Mouse (Mus musculus) T-cell, adult 2 months (primary cell): ENCODE results near the gene Atg7.
"Not testable (repeated sequence)": the region's sequence is repeated elsewhere in the genome, so short reads cannot be mapped to it uniquely, and the experiment has no call there.

Source experiments
- DNase-seq: peaks from one replicate; pipeline ENCODE4 v3.0.0; 2022; ENCODE audit warnings: low spot score

Atg7 gene

GRCm38 (mm10) chr6:114882675-114883074, 239.8 kb downstream of the Atg7 start:
- no peak for DNase-seq

GRCm38 (mm10) chr6:114883261-114883740, 240.4 kb downstream of the Atg7 start:
- peak; percentile 25 for DNase-seq

GRCm38 (mm10) chr6:114885129-114885528, 242.2 kb downstream of the Atg7 start:
- no peak for DNase-seq

- no peak for DNase-seq
These were observed 243.1 kb downstream of the Atg7 start for GRCm38 (mm10) chr6:114886012-114886411.

- DNase-seq = no peak
These were observed 243.8 kb downstream of the Atg7 start for GRCm38 (mm10) chr6:114886504-114887361.

GRCm38 (mm10) chr6:114888922-114889321, 246.0 kb downstream of the Atg7 start:
- DNase-seq = no peak

- not testable (repeated sequence) for DNase-seq
These were observed 247.1 kb downstream of the Atg7 start for GRCm38 (mm10) chr6:114889971-114890370.

GRCm38 (mm10) chr6:114890411-114891115, 247.7 kb downstream of the Atg7 start:
- DNase-seq = no peak

- DNase-seq = no peak
These were observed 248.4 kb downstream of the Atg7 start for GRCm38 (mm10) chr6:114891272-114891671.

- DNase-seq = no peak
These were observed 248.9 kb downstream of the Atg7 start for GRCm38 (mm10) chr6:114891771-114892170.

GRCm38 (mm10) chr6:114892363-114892762, 249.5 kb downstream of the Atg7 start:
- peak; percentile 71 for DNase-seq

GRCm38 (mm10) chr6:114893427-114894209, 250.7 kb downstream of the Atg7 start:
- peak; percentile 95 for DNase-seq

GRCm38 (mm10) chr6:114894548-114895106, 251.7 kb downstream of the Atg7 start:
- peak; percentile 76 for DNase-seq

GRCm38 (mm10) chr6:114895191-114895590, 252.3 kb downstream of the Atg7 start:
- peak; percentile 46 for DNase-seq

- no peak for DNase-seq
These were observed 253.4 kb downstream of the Atg7 start for GRCm38 (mm10) chr6:114896281-114896680.

GRCm38 (mm10) chr6:114898949-114899348, 256.1 kb downstream of the Atg7 start:
- DNase-seq = peak; percentile 64

- DNase-seq = peak; percentile 68
These were observed 256.8 kb downstream of the Atg7 start for GRCm38 (mm10) chr6:114899652-114900051.

GRCm38 (mm10) chr6:114900194-114900593, 257.3 kb downstream of the Atg7 start:
- DNase-seq = no peak

- peak; percentile 26 for DNase-seq
These were observed 258.5 kb downstream of the Atg7 start for GRCm38 (mm10) chr6:114901321-114901824.

GRCm38 (mm10) chr6:114901921-114902320, 259.0 kb downstream of the Atg7 start:
- no peak for DNase-seq

- no peak for DNase-seq
These were observed 261.3 kb downstream of the Atg7 start for GRCm38 (mm10) chr6:114904233-114904632.

- peak; percentile 24 for DNase-seq
These were observed 261.9 kb downstream of the Atg7 start for GRCm38 (mm10) chr6:114904818-114905217.
